Mouse (Mus musculus) bone marrow macrophage, adult 2 months (primary cell): ENCODE data around the gene Madcam1. TPM values are rescaled to one million over a fixed set of nuclear protein-coding genes. Genes with fewer than 3 reads are reported as not detected.

ENCODE experiments used
- H3K27ac ChIP-seq: 2 replicates; pipeline ENCODE4 v1.5.1; 2012; ENCODE audit warnings: low read depth, low read length; ENCODE audit not compliant: insufficient read depth
- H3K4me1 ChIP-seq: 2 replicates; pipeline ENCODE4 v1.6.1; 2012; ENCODE audit warnings: low read length; ENCODE audit not compliant: control insufficient read depth, insufficient read depth
- H3K4me3 ChIP-seq: 2 replicates; pipeline ENCODE4 v1.5.1; 2012; ENCODE audit warnings: mild to moderate bottlenecking, low read length, moderate library complexity; ENCODE audit not compliant: insufficient read depth
- CTCF ChIP-seq: IDR thresholded peaks from 2 replicates; pipeline ENCODE4 v1.5.1; 2012; ENCODE audit warnings: low read depth, mild to moderate bottlenecking, low read length, moderate library complexity
- POLR2A ChIP-seq: IDR thresholded peaks from 2 replicates; pipeline ENCODE4 v1.6.1; 2012; ENCODE audit warnings: mild to moderate bottlenecking, low read depth, low read length, borderline replicate concordance
- polyA plus RNA-seq: library from polyadenylated mRNA; stranded (reverse); fragments of >200 nt; gene quantifications from 2 replicates; pipeline ENCODE4 v1.2.4, GENCODE M21; 2012; ENCODE audit not compliant: missing spikeins, insufficient read depth, insufficient read length

Gene Madcam1
- not detected in 2 replicates for polyA plus RNA-seq

DNA sequence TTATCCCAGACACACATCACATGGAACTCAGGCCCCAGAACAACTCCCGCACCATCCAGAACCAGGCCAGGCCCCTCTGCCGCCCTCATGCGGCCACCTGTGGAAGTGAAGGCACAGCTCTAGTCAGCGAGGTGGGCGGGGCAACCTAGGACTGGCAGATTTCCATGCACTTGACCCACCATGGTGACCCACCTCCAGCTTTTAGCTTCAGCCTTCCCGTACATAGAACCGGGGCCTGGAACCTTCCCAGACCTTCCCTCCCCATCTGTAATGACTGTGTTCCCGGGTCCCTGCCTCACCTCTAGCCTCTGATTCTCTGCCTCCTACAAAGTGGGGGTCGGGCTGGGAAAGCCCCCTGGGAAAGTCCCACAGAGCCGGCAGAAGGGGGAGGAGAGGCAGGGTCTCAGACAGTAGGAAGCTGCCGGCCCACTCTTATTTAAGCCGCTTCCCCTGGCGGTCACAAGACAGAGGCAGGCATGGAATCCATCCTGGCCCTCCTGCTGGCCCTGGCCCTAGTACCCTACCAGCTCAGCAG is at the start of gene Madcam1:
TSS of gene Madcam1 (plus strand) at position 429 of the 535 bp plus-strand sequence.
- TF ChIP-seq CTCF (peak; percentile 66), POLR2A (no peak)
- Histone ChIP-seq H3K27ac (no peak within 1 kb of the TSS), H3K4me3 (no peak within 1 kb of the TSS), H3K4me1 (peaks cover 8% of the 10 kb centered on the region)

DNA sequence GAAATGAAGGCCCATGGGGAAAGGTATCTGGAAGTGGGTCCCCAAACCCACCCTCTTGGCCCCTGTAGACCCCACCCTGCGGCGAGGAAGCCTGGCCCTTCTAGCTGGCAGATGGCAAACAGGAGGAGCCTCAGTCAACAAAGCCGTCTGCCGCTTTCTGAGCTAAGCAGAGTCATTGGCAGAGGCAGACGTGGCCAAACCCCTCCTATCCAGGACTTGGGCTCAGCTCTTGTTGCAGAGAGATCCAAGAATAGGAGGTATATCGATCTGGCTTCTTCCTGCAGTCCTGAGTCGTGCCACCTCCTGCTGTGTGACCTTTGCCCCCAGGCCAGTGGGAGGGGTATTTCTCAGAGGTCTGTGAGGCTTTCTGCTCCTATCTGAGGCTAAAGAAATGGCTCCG is 48.5 kb upstream of the Madcam1 start:
- H3K27ac ChIP-seq = no peak overlapping the region
- H3K4me1 ChIP-seq = peaks cover 14% of the 10 kb centered on the region
- H3K4me3 ChIP-seq = no peak overlapping the region
- no peak for TF ChIP-seq POLR2A
- no peak for TF ChIP-seq CTCF

DNA sequence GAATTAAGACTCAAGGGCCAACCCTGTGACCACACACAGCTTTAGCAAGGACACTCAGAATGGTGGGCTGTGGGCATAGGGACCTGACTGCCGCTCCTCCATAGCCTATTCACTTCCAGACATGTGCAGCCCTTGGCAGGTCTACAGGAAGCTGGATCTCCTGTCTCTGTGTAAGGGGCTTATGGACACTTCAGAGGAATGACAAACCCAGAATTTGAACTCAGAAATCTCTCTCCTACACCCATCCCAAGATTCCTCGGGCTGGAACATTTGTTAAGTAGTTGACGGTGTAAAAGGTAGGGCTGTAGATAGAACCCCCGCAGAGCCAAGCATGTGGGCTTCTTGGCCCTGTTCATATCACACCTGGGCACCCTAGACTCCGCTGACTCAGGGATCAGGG is 48.0 kb upstream of the Madcam1 start:
- H3K4me1 ChIP-seq = peaks cover 14% of the 10 kb centered on the region
- no peak overlapping the region for H3K4me3 ChIP-seq
- H3K27ac ChIP-seq = no peak overlapping the region
- TF ChIP-seq POLR2A (no peak), CTCF (no peak)

DNA sequence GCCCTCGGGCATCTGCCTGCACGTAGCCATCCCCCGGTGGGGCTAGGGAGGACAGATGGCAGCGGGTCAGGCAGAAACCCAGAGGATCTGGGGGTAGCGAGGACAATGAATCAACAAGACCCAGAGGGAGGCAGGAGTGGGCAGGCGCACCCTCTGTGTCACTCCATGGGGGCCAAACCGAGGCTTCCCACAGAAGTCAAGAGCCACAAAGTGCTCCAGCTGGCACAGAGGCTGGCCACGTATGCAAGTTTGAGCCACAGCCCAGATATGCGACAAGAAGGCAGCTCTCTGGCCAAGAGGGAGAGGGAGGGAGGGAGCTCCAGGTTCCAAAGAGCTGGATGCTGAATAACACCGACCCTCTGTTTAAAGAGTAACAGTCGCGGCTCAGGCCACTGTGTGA is 40.4 kb upstream of the Madcam1 start:
- Histone ChIP-seq H3K4me1 (no peaks in the 10 kb centered on the region), H3K27ac (no peak overlapping the region), H3K4me3 (no peak overlapping the region)
- TF ChIP-seq POLR2A = no peak
- TF ChIP-seq CTCF = no peak

DNA sequence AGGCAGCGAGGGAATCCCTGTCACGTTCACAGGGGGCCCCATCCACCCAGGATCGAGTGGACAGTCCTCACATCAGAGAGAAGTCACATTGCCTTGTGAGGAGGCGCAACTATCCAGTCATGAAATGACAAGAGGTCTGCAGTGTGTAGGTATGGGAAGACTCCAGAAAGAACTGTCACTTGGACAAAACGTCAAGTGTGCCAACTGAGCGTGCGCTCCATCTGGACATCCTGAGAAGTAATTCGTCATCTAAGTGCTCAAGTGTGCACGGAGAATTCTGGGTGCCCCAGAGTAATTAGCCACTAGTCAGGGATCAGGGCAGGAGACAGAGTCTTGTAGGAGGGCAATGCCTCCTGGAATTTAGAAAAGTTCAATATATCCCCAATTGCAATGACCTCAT is 39.0 kb upstream of the Madcam1 start:
- H3K27ac ChIP-seq = no peak overlapping the region
- H3K4me3 ChIP-seq = no peak overlapping the region
- no peaks in the 10 kb centered on the region for H3K4me1 ChIP-seq
- TF ChIP-seq CTCF (no peak), POLR2A (no peak)

DNA sequence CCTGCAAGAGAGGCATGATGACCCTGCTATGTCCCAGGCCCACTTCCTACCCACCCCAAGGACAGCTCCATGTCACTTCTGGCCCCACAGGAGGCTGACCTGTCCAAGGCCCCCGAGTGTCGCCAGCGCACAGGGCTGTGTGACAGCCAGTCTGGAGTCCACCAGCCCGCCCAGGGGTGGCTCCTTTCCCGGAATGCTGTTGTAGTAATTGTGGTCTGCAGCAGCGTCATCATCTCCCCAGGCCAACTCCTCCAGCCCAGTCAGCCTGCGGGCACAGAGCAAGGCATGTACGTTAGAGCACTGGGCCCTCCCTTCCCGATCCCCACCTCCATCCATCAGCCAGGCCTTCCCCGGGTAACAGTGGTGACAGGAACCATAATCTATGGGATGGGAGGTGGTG is 38.2 kb upstream of the Madcam1 start:
- H3K4me1 ChIP-seq = no peaks in the 10 kb centered on the region
- no peak overlapping the region for H3K4me3 ChIP-seq
- TF ChIP-seq POLR2A (no peak), CTCF (no peak)
- H3K27ac ChIP-seq = no peak overlapping the region

- TF ChIP-seq CTCF (no peak), POLR2A (no peak)
- Histone ChIP-seq H3K4me3 (no peak overlapping the region), H3K27ac (no peak overlapping the region), H3K4me1 (peaks cover 14% of the 10 kb centered on the region)
Measured at GRCm38 (mm10) chr10:79628377-79628776, 36.0 kb upstream of the Madcam1 start.

DNA sequence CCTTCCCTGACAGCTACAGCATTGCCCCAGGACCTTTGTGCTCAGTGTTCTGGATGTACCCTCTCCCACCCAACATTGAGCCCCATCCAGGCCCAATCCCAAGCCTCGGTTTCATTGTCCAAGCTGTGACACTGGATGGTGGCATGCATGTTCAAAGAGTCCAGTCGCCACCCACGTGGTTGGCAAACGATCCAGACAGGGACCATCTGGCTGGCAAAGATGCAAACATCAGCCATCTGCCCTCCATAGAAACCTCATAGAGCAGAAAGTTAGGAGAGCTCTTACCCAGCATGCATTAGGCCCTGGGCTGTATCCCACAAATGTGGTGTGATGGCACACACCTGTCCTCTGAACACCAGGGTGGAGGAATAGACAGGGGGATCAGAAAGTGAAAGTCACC is 32.9 kb upstream of the Madcam1 start:
- Histone ChIP-seq H3K27ac (no peak overlapping the region), H3K4me1 (peaks cover 33% of the 10 kb centered on the region), H3K4me3 (no peak overlapping the region)
- TF ChIP-seq CTCF (no peak), POLR2A (no peak)

DNA sequence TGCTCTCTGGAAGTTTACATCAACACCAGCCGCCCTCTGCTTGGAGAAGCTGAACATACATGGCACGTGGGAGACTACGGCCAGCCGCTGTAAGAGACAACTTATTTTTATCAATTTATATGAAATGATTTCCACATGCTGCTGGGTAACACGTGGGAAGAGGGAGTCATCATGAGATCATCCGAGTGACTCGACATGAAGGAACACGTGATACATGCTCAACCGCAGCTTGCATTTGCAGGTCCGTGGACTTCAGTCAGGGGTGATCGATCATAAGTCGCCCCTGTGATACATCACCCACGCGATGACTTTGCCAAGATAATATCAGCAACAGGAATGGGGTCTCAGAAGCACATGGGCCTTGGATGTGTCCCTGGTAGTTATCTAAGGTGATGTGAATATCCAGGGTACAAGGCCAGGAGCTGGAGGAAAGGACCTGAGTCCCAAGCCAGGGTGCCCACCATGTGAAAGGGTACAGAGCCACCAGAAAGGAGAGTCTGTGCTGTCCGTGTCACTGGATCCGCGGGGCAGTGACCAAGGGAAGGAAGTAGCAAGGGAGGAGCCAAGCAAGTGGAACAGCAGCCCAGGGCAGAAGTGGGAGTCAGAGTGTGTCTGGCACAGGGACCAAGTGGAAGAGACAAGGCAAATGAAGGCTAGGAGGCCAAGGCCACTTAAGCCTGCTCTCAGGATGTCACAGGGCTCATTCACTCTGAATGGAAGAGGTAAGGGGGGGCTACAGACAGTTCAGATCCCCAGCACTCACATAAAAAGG is 31.2 kb upstream of the Madcam1 start:
- TF ChIP-seq POLR2A (0 out of 2 replicates have a peak, but pooled peaks have one; percentile 59), CTCF (no peak)
- Histone ChIP-seq H3K4me3 (peak overlapping the region; percentile 52), H3K4me1 (peaks cover 37% of the 10 kb centered on the region), H3K27ac (peak overlapping the region; percentile 98)

GRCm38 (mm10) chr10:79636287-79636686 is 28.1 kb upstream of the Madcam1 start:
- H3K4me1 ChIP-seq = peaks cover 41% of the 10 kb centered on the region
- TF ChIP-seq CTCF = no peak
- TF ChIP-seq POLR2A = no peak
- H3K4me3 ChIP-seq = no peak overlapping the region
- H3K27ac ChIP-seq = no peak overlapping the region
